In genomic region chr16:36770191-36770771, GRCm38 (mm10) we compare ENCODE assay signal across 9 mouse cellular contexts. TPM values are rescaled to one million over a fixed set of nuclear protein-coding genes. Genes with fewer than 3 reads are reported as not detected.
DNase-seq lines count a peak whose midpoint lies in the region; ATAC-seq and TF ChIP-seq lines count a peak whose summit lies in the region.
"Had no signal": no experiment of that assay in that cellular context is flagged by ENCODE, and none has a peak within 500 bp of the region (broad histone marks: within the 10 kb centered on the region; RNA-seq: fewer than 3 reads in every experiment).

No protein-coding gene starts in this region.

- no peaks in the 10 kb centered on the region for H3K36me3 ChIP-seq in liver, embryonic 12.5 days
- H3K36me3 ChIP-seq in liver, embryonic 14.5 days (replicated peaks; ENCODE audit: control insufficient read depth, insufficient read depth, low read depth): no peaks in the 10 kb centered on the region
- no peaks in the 10 kb centered on the region for H3K36me3 ChIP-seq in hindbrain, postnatal 0 days (ENCODE audit: insufficient read depth, low read length)
- H3K36me3 ChIP-seq: heart, embryonic 13.5 days had no signal

- H3K9me3 ChIP-seq in liver, embryonic 12.5 days (replicated peaks): no peaks in the 10 kb centered on the region
- no peaks in the 10 kb centered on the region for H3K9me3 ChIP-seq in liver, embryonic 14.5 days (ENCODE audit: control insufficient read depth, low read length)
- no peaks in the 10 kb centered on the region for H3K9me3 ChIP-seq in hindbrain, postnatal 0 days (ENCODE audit: low read length)
- H3K9me3 ChIP-seq: heart, embryonic 13.5 days had no signal

- DNase-seq in liver (no peak), NIH3T3 (ENCODE audit: low read depth) (peak; percentile 56)
- peak; percentile 62 for DNase-seq in CD4-positive, CD25-positive, alpha-beta regulatory T cell, adult 2 months (ENCODE audit: low read depth, low spot score)
- peak in 2 of 3 experiments; percentile 15 to 29 for DNase-seq in liver, embryonic 14.5 days (ENCODE audit: low read depth in 3 of 3, low spot score in 3 of 3)
- no peak for DNase-seq in adrenal gland, adult 18-20 months (ENCODE audit: low spot score in 2 of 2)
- DNase-seq in hindbrain, postnatal 0 days (ENCODE audit: low spot score): no peak
- DNase-seq: kidney, adult 18-20 months had no signal

- no peak for TF ChIP-seq CTCF in liver, embryonic 14.5 days (IDR thresholded peaks at IDR 0.05; ENCODE audit: low read depth)
- no peak for TF ChIP-seq CTCF in hindbrain, postnatal 0 days (IDR thresholded peaks at IDR 0.05; ENCODE audit: low read depth)

- WGBS in liver, embryonic 12.5 days (ENCODE audit: insufficient replicate concordance): 63% methylated on average over 9 of the region's 13 CpGs
- 60% methylated on average over 8 of the region's 13 CpGs for WGBS in liver, embryonic 14.5 days (ENCODE audit: insufficient replicate concordance)
- 76% methylated on average over 8 of the region's 13 CpGs for WGBS in hindbrain, postnatal 0 days

- ATAC-seq in liver, embryonic 12.5 days: peak; percentile 58; the same call in 1 of the 2 replicates
- no peak for ATAC-seq in liver, embryonic 14.5 days (ENCODE audit: insufficient read depth)
- no peak for ATAC-seq in hindbrain, postnatal 0 days

- no peaks in the 10 kb centered on the region for H3K4me1 ChIP-seq in liver, embryonic 12.5 days
- no peaks in the 10 kb centered on the region for H3K4me1 ChIP-seq in liver, embryonic 14.5 days (replicated peaks; ENCODE audit: control insufficient read depth in 2 of 2, insufficient read depth in 2 of 2, low read length in 1 of 2)
- H3K4me1 ChIP-seq in hindbrain, postnatal 0 days (ENCODE audit: insufficient read depth, low read length): no peaks in the 10 kb centered on the region
- H3K4me1 ChIP-seq: heart, embryonic 13.5 days had no signal

- H3K27ac ChIP-seq in liver, embryonic 12.5 days: no peak overlapping the region
- no peak overlapping the region for H3K27ac ChIP-seq in liver, embryonic 14.5 days
- H3K27ac ChIP-seq in hindbrain, postnatal 0 days: no peak overlapping the region; the same call in 1 of the 2 replicates
- H3K27ac ChIP-seq: heart, embryonic 13.5 days had no signal

- 0 out of 2 replicates have a peak overlapping the region, but pooled peaks have one; percentile 8 for H3K4me2 ChIP-seq in liver, embryonic 12.5 days
- peak overlapping the region; percentile 22; the same call in 1 of the 2 replicates for H3K4me2 ChIP-seq in liver, embryonic 14.5 days (ENCODE audit: low read depth)
- H3K4me2 ChIP-seq in hindbrain, postnatal 0 days (ENCODE audit: low read depth, low read length): no peak overlapping the region
- H3K4me2 ChIP-seq: heart, embryonic 13.5 days had no signal

- H3K4me3 ChIP-seq in liver, embryonic 12.5 days: no peak overlapping the region
- no peak overlapping the region for H3K4me3 ChIP-seq in liver, embryonic 14.5 days (ENCODE audit: insufficient read depth in 1 of 2, low read depth in 2 of 2, low read length in 2 of 2)
- no peak overlapping the region for H3K4me3 ChIP-seq in hindbrain, postnatal 0 days (ENCODE audit: low read length)
- H3K4me3 ChIP-seq: heart, embryonic 13.5 days had no signal

- no peak overlapping the region for H3K9ac ChIP-seq in liver, embryonic 12.5 days
- H3K9ac ChIP-seq in liver, embryonic 14.5 days (replicated peaks): no peak overlapping the region
- H3K9ac ChIP-seq in hindbrain, postnatal 0 days (replicated peaks; ENCODE audit: low read length): no peak overlapping the region
- H3K9ac ChIP-seq: heart, embryonic 13.5 days had no signal

- H3K27me3 ChIP-seq in liver, embryonic 12.5 days (replicated peaks): no peaks in the 10 kb centered on the region
- no peaks in the 10 kb centered on the region for H3K27me3 ChIP-seq in liver, embryonic 14.5 days (ENCODE audit: control insufficient read depth, insufficient read depth, low read length)
- H3K27me3 ChIP-seq in hindbrain, postnatal 0 days (ENCODE audit: insufficient read depth, low read length): no peaks in the 10 kb centered on the region
- H3K27me3 ChIP-seq: heart, embryonic 13.5 days had no signal

- no peak for TF ChIP-seq EP300 in liver, embryonic 14.5 days (IDR thresholded peaks at IDR 0.05; ENCODE audit: low read depth)

RNA-seq across cellular contexts. Expression of gene Slc15a2, which starts 14.5 kb away (rescaled TPM):
- polyA plus RNA-seq in liver, embryonic 12.5 days (2016; fragmentation: Nextera tagmentation; extraction: Ambion mirVana): 1.4 and 2.1 TPM in 2 replicates
- 1.5 and 3.2 TPM in 2 replicates for polyA plus RNA-seq in liver, embryonic 14.5 days (2012; rRNA removed)
- 0.32 and 2.8 TPM in 2 replicates for polyA plus RNA-seq in liver, embryonic 14.5 days (2014; fragmentation: Nextera tagmentation; extraction: Ambion mirVana)
- 1 to 10 TPM; 4.0 to 6.2 TPM for total RNA-seq in adrenal gland, adult 18-20 months (2021)
- 30.3 and 58.7 TPM in 2 replicates for total RNA-seq in hindbrain, postnatal 0 days (2014; rRNA removed)
- 25.5 and 31.7 TPM in 2 replicates for polyA plus RNA-seq in hindbrain, postnatal 0 days (2015; fragmentation: Nextera tagmentation; extraction: Ambion mirVana)

RNA-seq across cellular contexts. Expression of gene Iqcb1, which starts 57.9 kb away (rescaled TPM):
- 16.6 and 17.4 TPM in 2 replicates for polyA plus RNA-seq in liver, embryonic 12.5 days (2016; fragmentation: Nextera tagmentation; extraction: Ambion mirVana)
- polyA plus RNA-seq in liver, embryonic 14.5 days (2012; rRNA removed): 1.7 and 3.1 TPM in 2 replicates
- 6.8 and 8.7 TPM in 2 replicates for polyA plus RNA-seq in liver, embryonic 14.5 days (2014; fragmentation: Nextera tagmentation; extraction: Ambion mirVana)
- total RNA-seq in adrenal gland, adult 18-20 months (2021): 10 to 100 TPM; 16.2 to 20.3 TPM
- 17.3 and 23.0 TPM in 2 replicates for total RNA-seq in hindbrain, postnatal 0 days (2014; rRNA removed)
- polyA plus RNA-seq in hindbrain, postnatal 0 days (2015; fragmentation: Nextera tagmentation; extraction: Ambion mirVana): 55.6 and 65.5 TPM in 2 replicates

Comparison
In these comparisons a context has a peak if more than half of its experiments do, and no peak if none do; other contexts are left out.
1. DNase-seq: peak in CD4-positive, CD25-positive, alpha-beta regulatory T cell, adult 2 months (single experiment), NIH3T3 (single experiment) and liver, embryonic 14.5 days (2 of 3); none in liver (single experiment), adrenal gland, adult 18-20 months (0 of 2) and hindbrain, postnatal 0 days (single experiment).